Mouse (Mus musculus): Measurements from ENCODE around the gene Gm16368. TPM values are rescaled to one million over a fixed set of nuclear protein-coding genes. Genes with fewer than 3 reads are reported as not detected.
"Not testable (repeated sequence)": the region's sequence is repeated elsewhere in the genome, so short reads cannot be mapped to it uniquely, and the experiment has no call there.

The Gm16368 gene
- polyA plus RNA-seq (2016; fragmentation: Nextera tagmentation; extraction: Ambion mirVana): not detected in 2 replicates

DNA sequence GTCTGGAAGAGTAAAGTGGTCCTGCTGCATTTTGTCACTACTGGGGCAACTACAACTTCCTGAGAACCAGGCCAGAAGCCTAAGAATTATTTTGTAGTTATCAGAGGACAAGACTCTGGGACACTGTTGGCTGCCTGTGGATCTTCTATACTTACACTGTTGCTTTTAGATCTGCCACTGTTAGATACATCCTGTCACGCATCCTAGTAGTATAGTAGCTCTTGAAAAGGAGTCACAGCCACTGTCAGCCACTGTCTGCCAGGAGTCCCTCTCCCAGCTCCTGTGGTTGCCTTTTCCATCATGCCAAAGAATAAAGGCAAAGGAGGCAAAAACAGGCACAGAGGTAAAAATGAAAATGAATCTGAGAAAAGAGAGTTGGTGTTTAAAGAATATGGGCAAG lies at the start of gene Gm16368:
Gene Gm16368, plus strand, starts transcription at position 301 of the 400 bp plus-strand sequence.
- H3K36me3 ChIP-seq (replicated peaks); DNase-seq (ENCODE audit: extremely low spot score, low spot score); H3K27ac ChIP-seq; H3K9me3 ChIP-seq; H3K27me3 ChIP-seq (ENCODE audit: poor library complexity, severe bottlenecking); H3K4me3 ChIP-seq; H3K4me1 ChIP-seq: not testable (repeated sequence)
- WGBS: 80% methylated on average over 1 of the region's 1 CpGs

DNA sequence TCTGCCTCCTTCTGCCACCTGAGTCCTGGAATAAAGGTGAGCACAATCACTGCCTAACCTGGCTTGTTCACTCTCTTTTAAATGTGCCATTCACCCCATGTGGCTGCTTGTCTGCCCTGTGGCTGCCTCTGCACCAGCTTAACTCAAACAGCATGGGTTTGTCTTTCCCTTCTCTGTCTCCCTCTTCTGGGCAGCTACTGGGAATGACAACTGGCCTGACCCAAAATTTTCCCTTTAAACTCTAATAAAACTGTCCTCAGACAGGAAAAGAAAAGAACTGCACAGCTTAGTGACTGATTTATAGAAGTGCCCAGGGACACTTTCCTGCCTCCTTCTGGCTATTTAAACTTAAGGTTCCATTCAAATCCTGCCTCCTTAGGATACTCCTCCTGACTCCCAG lies 44.4 kb upstream of the Gm16368 start:
- not testable (repeated sequence) for H3K4me1 ChIP-seq; H3K36me3 ChIP-seq (replicated peaks); H3K4me3 ChIP-seq; DNase-seq (ENCODE audit: extremely low spot score, low spot score); H3K27ac ChIP-seq; H3K27me3 ChIP-seq (ENCODE audit: poor library complexity, severe bottlenecking)
- H3K9me3 ChIP-seq: peaks cover 17% of the 10 kb centered on the region

DNA sequence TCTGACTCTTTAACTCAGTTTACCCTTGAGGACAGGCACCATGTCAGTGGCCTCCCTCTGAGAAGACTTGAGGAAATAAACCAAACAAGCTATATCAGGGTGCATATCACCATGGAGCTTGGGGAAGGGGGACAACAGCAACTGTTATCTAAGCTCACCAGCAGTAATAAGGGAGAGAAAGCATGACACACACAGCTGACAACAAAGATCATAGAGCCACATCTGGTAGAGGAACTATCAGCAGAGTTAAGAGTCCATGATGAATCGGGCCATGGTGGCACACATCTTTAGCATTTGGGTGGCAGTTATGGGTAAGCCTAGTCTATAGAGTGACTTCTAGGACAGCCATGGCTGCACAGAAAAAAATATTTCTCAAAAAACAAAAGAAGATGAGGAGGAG lies 43.8 kb upstream of the Gm16368 start:
- WGBS: 92% methylated on average over 1 of the region's 1 CpGs
- not testable (repeated sequence) for DNase-seq (ENCODE audit: extremely low spot score, low spot score); H3K27ac ChIP-seq; H3K4me3 ChIP-seq; H3K36me3 ChIP-seq (replicated peaks); H3K4me1 ChIP-seq; H3K27me3 ChIP-seq (ENCODE audit: poor library complexity, severe bottlenecking)
- peaks cover 16% of the 10 kb centered on the region for H3K9me3 ChIP-seq

DNA sequence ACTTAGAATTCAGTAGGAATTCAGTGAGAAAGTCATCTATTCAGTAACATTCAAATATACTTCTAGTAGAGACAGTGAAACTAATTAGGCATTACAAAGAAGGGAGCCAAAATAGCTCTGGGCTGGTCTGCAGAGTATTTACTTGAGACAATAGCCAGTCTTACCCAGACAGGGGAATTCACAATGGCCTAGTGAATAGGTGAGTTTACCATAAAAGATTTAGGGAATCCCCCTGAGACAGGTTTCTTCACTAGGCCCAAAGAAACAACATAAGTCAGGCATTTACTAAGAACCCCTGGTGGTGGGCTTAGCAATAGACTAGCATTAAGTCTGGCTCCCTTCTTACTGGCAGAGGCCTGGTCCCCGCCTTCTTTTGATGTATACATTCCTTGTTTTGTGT lies 38.3 kb upstream of the Gm16368 start:
- not testable (repeated sequence) for H3K36me3 ChIP-seq (replicated peaks); DNase-seq (ENCODE audit: extremely low spot score, low spot score); H3K4me3 ChIP-seq; H3K4me1 ChIP-seq; H3K27ac ChIP-seq; H3K9me3 ChIP-seq; H3K27me3 ChIP-seq (ENCODE audit: poor library complexity, severe bottlenecking)
- WGBS: 48% methylated on average over 1 of the region's 1 CpGs

Other genes starting within 250 kb of the Gm16368 start
- gene Gm2001, start 241.4 kb upstream of the Gm16368 start, polyA plus RNA-seq (2016; fragmentation: Nextera tagmentation; extraction: Ambion mirVana): not detected in 2 replicates
- not detected in 2 replicates for gene Gm2016, start 209.6 kb upstream of the Gm16368 start, polyA plus RNA-seq (2016; fragmentation: Nextera tagmentation; extraction: Ambion mirVana)
- gene Gm2022, start 188.3 kb upstream of the Gm16368 start, polyA plus RNA-seq (2016; fragmentation: Nextera tagmentation; extraction: Ambion mirVana): not detected in 2 replicates
- gene Gm2035, start 163.8 kb upstream of the Gm16368 start, polyA plus RNA-seq (2016; fragmentation: Nextera tagmentation; extraction: Ambion mirVana): not detected in 2 replicates
- not detected in 2 replicates for gene Gm2042, start 129.6 kb upstream of the Gm16368 start, polyA plus RNA-seq (2016; fragmentation: Nextera tagmentation; extraction: Ambion mirVana)
- gene Gm2075, start 71.8 kb upstream of the Gm16368 start, polyA plus RNA-seq (2016; fragmentation: Nextera tagmentation; extraction: Ambion mirVana): not detected in 2 replicates
- not detected in 2 replicates for gene Gm6803, start 64.9 kb upstream of the Gm16368 start, polyA plus RNA-seq (2016; fragmentation: Nextera tagmentation; extraction: Ambion mirVana)
- gene Gm2056, start 56.7 kb upstream of the Gm16368 start, polyA plus RNA-seq (2016; fragmentation: Nextera tagmentation; extraction: Ambion mirVana): not detected in 2 replicates
- not detected in 2 replicates for gene Gm10436, start 98.4 kb downstream of the Gm16368 start, polyA plus RNA-seq (2016; fragmentation: Nextera tagmentation; extraction: Ambion mirVana)
- not detected in 2 replicates for gene Gm8332, start 166.4 kb downstream of the Gm16368 start, polyA plus RNA-seq (2016; fragmentation: Nextera tagmentation; extraction: Ambion mirVana)
- gene Gm5662, start 190.8 kb downstream of the Gm16368 start, polyA plus RNA-seq (2016; fragmentation: Nextera tagmentation; extraction: Ambion mirVana): not detected in 2 replicates
- gene Gm5039, start 240.3 kb downstream of the Gm16368 start, polyA plus RNA-seq (2016; fragmentation: Nextera tagmentation; extraction: Ambion mirVana): not detected in 2 replicates